Mouse (Mus musculus) limb, embryonic 14.5 days (tissue): Measurements from ENCODE around the gene Smchd1. TPM values are rescaled to one million over a fixed set of nuclear protein-coding genes. Genes with fewer than 3 reads are reported as not detected.

ENCODE experiments used
- ATAC-seq: fragments of 200-750 bp; cut with Nextera tagmentation; 2 replicates; pipeline ENCODE4 v1.8.0; 2017; ENCODE audit warnings: low read depth, moderate number of reproducible peaks, moderate TSS enrichment; ENCODE audit not compliant: low FRiP score
- DNase-seq: peaks from one replicate; pipeline ENCODE4 v3.0.0-alpha.2; 2015; ENCODE audit warnings: low spot score
- H3K27ac ChIP-seq: fragments of 300-500 bp; sonication (generic); replicated peaks from 2 replicates; pipeline ENCODE4 v1.5.1; 2014; ENCODE audit warnings: low read depth, mild to moderate bottlenecking, low read length, moderate library complexity, mixed read lengths
- H3K27me3 ChIP-seq: fragments of 300-500 bp; sonication (generic); 2 replicates; pipeline ENCODE4 v1.6.1; 2014; ENCODE audit warnings: low read length, mixed read lengths; ENCODE audit not compliant: control insufficient read depth, insufficient read depth
- H3K36me3 ChIP-seq: fragments of 300-500 bp; sonication (generic); 2 replicates; pipeline ENCODE4 v1.6.1; 2014; ENCODE audit warnings: mild to moderate bottlenecking, low read length, moderate library complexity, mixed read lengths; ENCODE audit not compliant: control insufficient read depth, insufficient read depth
- H3K4me1 ChIP-seq: fragments of 300-500 bp; sonication (generic); 2 replicates; pipeline ENCODE4 v1.6.1; 2014; ENCODE audit warnings: antibody characterized with exemption, low read length, mixed read lengths; ENCODE audit not compliant: control insufficient read depth, insufficient read depth
- H3K4me2 ChIP-seq: fragments of 300-500 bp; sonication (generic); replicated peaks from 2 replicates; pipeline ENCODE4 v1.6.1; 2014; ENCODE audit warnings: low read depth, mild to moderate bottlenecking, low read length, moderate library complexity; ENCODE audit not compliant: severe bottlenecking
- H3K4me3 ChIP-seq: fragments of 300-500 bp; sonication (generic); replicated peaks from 2 replicates; pipeline ENCODE4 v1.5.1; 2014; ENCODE audit warnings: low read length
- H3K9ac ChIP-seq: fragments of 300-500 bp; sonication (generic); 2 replicates; pipeline ENCODE4 v1.6.1; 2014; ENCODE audit warnings: mild to moderate bottlenecking, low read depth, low read length, moderate library complexity; ENCODE audit not compliant: severe bottlenecking
- H3K9me3 ChIP-seq: fragments of 300-500 bp; sonication (generic); 2 replicates; pipeline ENCODE4 v1.6.1; 2016; ENCODE audit warnings: low read length; ENCODE audit not compliant: control insufficient read depth
- POLR2A ChIP-seq: fragments of 200-500 bp; IDR thresholded peaks from 2 replicates; pipeline ENCODE4 v1.8.0; 2012; ENCODE audit warnings: inconsistent platforms, mild to moderate bottlenecking, moderate library complexity, borderline replicate concordance; ENCODE audit not compliant: insufficient read depth, insufficient read length; ENCODE audit errors: extremely low read depth
- WGBS: fragments of 180-500 bp; shearing (Covaris S2); extraction: QIAGEN DNeasy Blood & Tissue Kit; methylation state at CpG from one replicate; pipeline ENCODE4 v1.1.7; 2014; 5-methylcytosine and 5-hydroxymethylcytosine counted together
- polyA plus RNA-seq, 2 experiments: library from polyadenylated mRNA; depleted of rRNA in 1 of 2; stranded (reverse) in 1 of 2; unstranded in 1 of 2; fragments of >200 nt; fragmentation: Nextera tagmentation in 1 of 2; extraction: Ambion mirVana in 1 of 2; gene quantifications; 2 replicates each; pipeline versions ENCODE4 v1.2.1 to v1.2.3; 2012 to 2014

Smchd1 gene
- polyA plus RNA-seq, 2 experiments, result 42.7 to 71.4 TPM

DNA sequence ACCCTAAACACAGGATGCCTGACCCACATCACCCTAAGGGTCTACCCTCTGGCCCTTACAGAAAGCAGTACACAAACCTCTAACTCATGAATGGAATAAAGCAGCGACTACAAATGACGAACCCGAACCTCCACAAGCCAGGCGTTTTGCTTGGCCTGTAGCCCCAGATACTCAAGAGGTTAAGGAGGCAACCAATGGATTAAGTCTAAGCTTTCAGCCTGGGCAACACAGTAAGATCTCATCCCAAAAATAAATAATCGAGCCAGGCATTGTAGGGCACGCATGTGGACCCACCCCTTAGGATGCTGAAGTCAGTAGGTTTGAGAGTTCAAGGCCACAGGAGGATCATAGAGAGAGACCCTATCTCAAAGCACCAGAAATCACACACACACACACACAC, 169.1 kb downstream of the Smchd1 start:
- TF ChIP-seq POLR2A, result no peak
- peaks cover 6% of the 10 kb centered on the region for H3K4me1 ChIP-seq
- DNase-seq (no peak), ATAC-seq (no peak)
- H3K9me3 ChIP-seq, result no peaks in the 10 kb centered on the region
- H3K36me3 ChIP-seq, result no peaks in the 10 kb centered on the region
- no peak overlapping the region for H3K4me3 ChIP-seq
- no peak overlapping the region for H3K9ac ChIP-seq
- H3K4me2 ChIP-seq, result no peak overlapping the region
- 89% methylated on average over 6 of the region's 6 CpGs for WGBS
- no peak overlapping the region for H3K27ac ChIP-seq
- H3K27me3 ChIP-seq, result peaks cover 8% of the 10 kb centered on the region

DNA sequence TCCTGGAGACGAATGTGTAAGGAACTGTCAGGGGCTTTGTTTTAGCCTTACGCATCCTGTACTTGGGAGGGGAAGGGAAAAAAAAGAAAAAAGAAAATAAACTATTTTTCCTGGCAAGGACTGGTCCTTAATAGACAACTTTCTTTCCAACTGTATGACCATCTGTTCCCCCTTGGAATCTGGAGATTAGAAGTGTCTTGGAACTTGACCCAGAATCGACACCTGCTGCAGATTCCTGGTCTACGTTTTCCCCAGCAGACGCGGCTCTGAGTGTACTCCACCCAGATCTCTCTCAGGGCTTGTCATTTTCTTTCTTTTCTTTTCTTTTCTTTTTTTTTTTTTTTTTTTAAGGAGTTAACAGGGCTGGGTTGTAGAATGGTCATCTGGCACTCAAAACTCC, 171.7 kb downstream of the Smchd1 start:
- Histone ChIP-seq H3K4me1 (no peaks in the 10 kb centered on the region), H3K4me3 (no peak overlapping the region), H3K4me2 (no peak overlapping the region), H3K27ac (no peak overlapping the region), H3K9ac (no peak overlapping the region), H3K9me3 (no peaks in the 10 kb centered on the region), H3K36me3 (no peaks in the 10 kb centered on the region; the same call in 1 of the 2 replicates), H3K27me3 (no peaks in the 10 kb centered on the region)
- DNase-seq, result peak; percentile 75
- ATAC-seq, result peak; percentile 71
- TF ChIP-seq POLR2A, result no peak
- 49% methylated on average over 6 of the region's 6 CpGs for WGBS

DNA sequence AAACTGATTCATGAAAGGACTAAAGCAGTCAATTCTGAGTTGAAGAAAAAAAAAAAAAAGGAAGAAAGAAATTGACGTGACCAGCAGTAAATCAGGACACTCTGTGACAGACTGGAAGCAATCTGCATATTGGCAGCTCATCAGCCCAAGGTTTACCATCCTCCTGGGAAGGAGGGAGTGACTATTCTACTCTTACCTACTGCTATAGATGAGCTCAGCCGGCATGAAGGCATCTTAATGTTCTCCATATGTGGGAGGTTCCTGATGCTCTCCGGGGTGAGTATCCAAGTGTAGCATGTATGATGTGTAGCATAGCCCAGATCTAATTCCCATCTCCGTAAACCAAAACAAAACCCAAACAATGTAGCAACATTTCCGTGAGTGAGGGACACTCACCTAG, 173.7 kb downstream of the Smchd1 start:
- TF ChIP-seq POLR2A, result no peak
- peak; percentile 66; the same call in 1 of the 2 replicates for ATAC-seq
- Histone ChIP-seq H3K27ac (no peak overlapping the region), H3K9me3 (no peaks in the 10 kb centered on the region), H3K27me3 (no peaks in the 10 kb centered on the region), H3K4me1 (no peaks in the 10 kb centered on the region), H3K4me2 (no peak overlapping the region), H3K4me3 (no peak overlapping the region), H3K36me3 (no peaks in the 10 kb centered on the region; the same call in 1 of the 2 replicates), H3K9ac (no peak overlapping the region)
- peak; percentile 79 for DNase-seq
- 52% methylated on average over 5 of the region's 5 CpGs for WGBS

DNA sequence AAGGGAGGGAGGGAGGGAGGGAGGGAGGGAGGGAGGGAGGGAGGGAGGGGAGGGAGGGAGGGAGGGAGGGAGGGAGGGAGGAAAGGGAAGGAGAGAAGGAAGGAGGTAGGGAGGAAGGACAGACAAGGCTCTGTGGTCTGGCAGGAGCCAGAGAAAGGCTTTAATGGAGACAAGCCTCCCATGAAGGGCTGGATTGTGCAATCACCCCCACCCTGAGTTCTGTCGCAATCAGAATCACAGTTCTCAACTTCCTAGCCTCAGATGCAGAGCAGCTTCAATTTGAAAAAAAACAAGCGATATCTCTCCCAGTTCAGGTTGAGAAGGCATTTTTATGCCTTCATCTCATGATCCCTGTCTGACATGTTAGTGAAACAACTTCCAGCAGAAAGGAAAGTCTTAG, 174.8 kb downstream of the Smchd1 start:
- H3K4me1 ChIP-seq, result no peaks in the 10 kb centered on the region
- 90% methylated on average over 2 of the region's 2 CpGs for WGBS
- H3K36me3 ChIP-seq, result no peaks in the 10 kb centered on the region; the same call in 1 of the 2 replicates
- H3K4me3 ChIP-seq, result no peak overlapping the region
- no peaks in the 10 kb centered on the region for H3K27me3 ChIP-seq
- no peak overlapping the region for H3K4me2 ChIP-seq
- H3K9me3 ChIP-seq, result no peaks in the 10 kb centered on the region
- H3K9ac ChIP-seq, result no peak overlapping the region
- DNase-seq (no peak), ATAC-seq (no peak)
- no peak for TF ChIP-seq POLR2A
- H3K27ac ChIP-seq, result no peak overlapping the region

DNA sequence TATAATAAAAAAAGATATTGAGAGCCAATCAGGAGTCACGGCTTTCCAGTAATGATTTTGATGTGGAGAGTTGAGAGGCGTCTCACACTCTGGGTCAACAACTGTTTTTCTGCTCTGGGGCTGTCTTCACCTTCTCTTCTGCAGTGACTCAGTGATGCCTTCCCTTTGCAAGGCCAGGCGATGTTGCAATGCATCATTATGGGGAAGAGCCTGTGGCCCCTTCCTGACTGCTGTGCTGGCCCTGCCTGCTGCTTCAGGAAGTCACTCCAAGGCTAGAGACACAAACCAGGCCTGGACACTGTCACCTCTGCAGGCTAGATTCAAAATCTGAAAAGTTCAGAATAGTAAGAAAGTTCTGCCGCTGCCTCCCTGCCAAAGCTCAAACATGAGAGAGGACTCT, 175.3 kb downstream of the Smchd1 start:
- H3K4me1 ChIP-seq, result no peaks in the 10 kb centered on the region
- no peak for ATAC-seq
- no peak overlapping the region for H3K27ac ChIP-seq
- TF ChIP-seq POLR2A, result no peak
- H3K4me3 ChIP-seq, result no peak overlapping the region
- no peaks in the 10 kb centered on the region for H3K9me3 ChIP-seq
- H3K9ac ChIP-seq, result no peak overlapping the region
- 91% methylated on average over 4 of the region's 4 CpGs for WGBS
- H3K36me3 ChIP-seq, result no peaks in the 10 kb centered on the region; the same call in 1 of the 2 replicates
- H3K27me3 ChIP-seq, result no peaks in the 10 kb centered on the region
- no peak for DNase-seq
- no peak overlapping the region for H3K4me2 ChIP-seq

DNA sequence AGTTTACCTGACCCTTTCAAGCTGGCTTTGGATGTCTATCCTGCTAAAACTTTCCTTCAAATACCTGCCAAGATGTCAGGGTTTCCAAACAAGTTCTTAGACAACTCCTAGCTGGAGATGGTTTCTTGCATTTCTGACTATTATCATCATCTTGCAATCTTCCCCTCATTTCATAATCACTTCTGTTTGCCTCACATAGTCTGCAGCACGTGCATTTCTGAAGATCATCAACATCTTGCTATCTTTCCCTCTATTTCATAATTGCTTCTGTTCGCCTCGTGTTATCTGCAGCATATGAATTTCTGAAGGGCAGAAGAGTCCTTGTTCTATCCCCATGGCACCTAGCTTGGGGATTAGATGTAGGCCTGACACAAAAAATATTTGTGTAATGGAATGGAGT, 180.6 kb downstream of the Smchd1 start:
- Histone ChIP-seq H3K27me3 (no peaks in the 10 kb centered on the region), H3K36me3 (no peaks in the 10 kb centered on the region; the same call in 1 of the 2 replicates), H3K4me1 (peaks cover 5% of the 10 kb centered on the region; the same call in 1 of the 2 replicates), H3K4me3 (no peak overlapping the region), H3K27ac (no peak overlapping the region), H3K9ac (no peak overlapping the region), H3K4me2 (no peak overlapping the region), H3K9me3 (no peaks in the 10 kb centered on the region)
- DNase-seq, result no peak
- ATAC-seq, result no peak
- WGBS, result 89% methylated on average over 3 of the region's 3 CpGs
- TF ChIP-seq POLR2A, result no peak

Other genes with a start within 250 kb of the Smchd1 start
- gene Emilin2, start 163.4 kb downstream of the Smchd1 start, polyA plus RNA-seq (2012; rRNA removed), result 22.7 and 23.6 TPM in 2 replicates
- gene Emilin2, start 163.4 kb downstream of the Smchd1 start, polyA plus RNA-seq (2014; fragmentation: Nextera tagmentation; extraction: Ambion mirVana), result 25.6 and 30.0 TPM in 2 replicates
- gene Gm4707, start 15.4 kb downstream of the Smchd1 start, polyA plus RNA-seq (2012; rRNA removed), result 1.1 and 1.9 TPM in 2 replicates
- gene Gm4707, start 15.4 kb downstream of the Smchd1 start, polyA plus RNA-seq (2014; fragmentation: Nextera tagmentation; extraction: Ambion mirVana), result 2.0 and 3.4 TPM in 2 replicates
- gene Ndc80, start 51.5 kb upstream of the Smchd1 start, polyA plus RNA-seq (2012; rRNA removed), result 9.8 and 18.9 TPM in 2 replicates
- 35.8 and 37.3 TPM in 2 replicates for gene Ndc80, start 51.5 kb upstream of the Smchd1 start, polyA plus RNA-seq (2014; fragmentation: Nextera tagmentation; extraction: Ambion mirVana)
- gene Spdya, start 76.7 kb upstream of the Smchd1 start, polyA plus RNA-seq (2012; rRNA removed), result 0.79 and 1.0 TPM in 2 replicates
- 1.3 and 1.5 TPM in 2 replicates for gene Spdya, start 76.7 kb upstream of the Smchd1 start, polyA plus RNA-seq (2014; fragmentation: Nextera tagmentation; extraction: Ambion mirVana)
- 47.2 and 57.0 TPM in 2 replicates for gene Wdr43, start 140.6 kb upstream of the Smchd1 start, polyA plus RNA-seq (2012; rRNA removed)
- 78.8 and 82.9 TPM in 2 replicates for gene Wdr43, start 140.6 kb upstream of the Smchd1 start, polyA plus RNA-seq (2014; fragmentation: Nextera tagmentation; extraction: Ambion mirVana)
- 0.24 and 0.26 TPM in 2 replicates for gene Togaram2, start 197.9 kb upstream of the Smchd1 start, polyA plus RNA-seq (2012; rRNA removed)
- 0.08 TPM in 2 replicates for gene Togaram2, start 197.9 kb upstream of the Smchd1 start, polyA plus RNA-seq (2014; fragmentation: Nextera tagmentation; extraction: Ambion mirVana)